Mouse (Mus musculus): Measurements from ENCODE around the gene Yes1. TPM values are rescaled to one million over a fixed set of nuclear protein-coding genes. Genes with fewer than 3 reads are reported as not detected.
"Not testable (repeated sequence)": the region's sequence is repeated elsewhere in the genome, so short reads cannot be mapped to it uniquely, and the experiment has no call there.

Yes1 gene
- total and polyA plus RNA-seq, 3 experiments: 2.0 to 4.1 (median 2.2) TPM

DNA sequence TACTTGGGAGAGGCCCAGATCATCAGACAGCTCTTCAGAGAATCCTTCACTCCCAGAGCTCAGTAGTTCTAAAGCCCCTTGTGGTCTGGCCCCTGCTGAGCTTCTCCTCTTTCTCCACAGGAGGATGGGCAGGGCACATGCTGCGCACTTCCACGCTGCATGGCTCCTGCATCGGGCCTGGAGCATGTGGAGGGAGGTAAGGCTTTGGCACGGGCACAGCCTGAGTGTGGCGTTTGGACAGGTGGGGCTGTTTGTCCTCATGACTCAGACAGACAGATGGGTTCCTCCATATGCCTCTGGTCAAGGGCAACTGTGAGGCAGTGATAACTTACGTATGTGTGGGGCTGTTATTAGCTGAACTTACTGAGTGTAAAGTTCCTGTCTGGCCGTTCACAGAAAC lies 111.3 kb downstream of the Yes1 start:
- Histone ChIP-seq H3K9me3 (replicated peaks; ENCODE audit: low read length) (no peaks in the 10 kb centered on the region), H3K4me1 (ENCODE audit: control insufficient read depth in 1 of 2, insufficient read depth in 2 of 2) (peaks cover 0 to 4% of the 10 kb centered on the region in 2 experiments; a peak in 2 of 4 replicates), H3K36me3 (replicated peaks in 1 of 2; ENCODE audit: control insufficient read depth in 1 of 2, insufficient read depth in 1 of 2, low read length in 1 of 2) (peaks cover 0 to 1% of the 10 kb centered on the region in 2 experiments), H3K27me3 (replicated peaks) (no peaks in the 10 kb centered on the region), H3K4me3 (replicated peaks in 1 of 3; ENCODE audit: low read depth in 2 of 3, low read length in 2 of 3, poor library complexity in 1 of 3) (no peak overlapping the region), H3K27ac (ENCODE audit: insufficient read depth, low read depth) (no peak overlapping the region), H3K9ac (ENCODE audit: insufficient read depth, low read depth) (no peak overlapping the region), H3K4me2 (ENCODE audit: insufficient read depth, low read depth, poor library complexity, severe bottlenecking) (no peak overlapping the region), H3K79me2 (replicated peaks; ENCODE audit: control insufficient read depth, extremely low read depth, insufficient read depth, poor library complexity, severe bottlenecking) (no peaks in the 10 kb centered on the region)
- no peak for TF ChIP-seq MYC (IDR thresholded peaks at IDR 0.05; ENCODE audit: low read depth, low read length)
- no peak for TF ChIP-seq TBP (conservative IDR thresholded peaks at IDR 0.05; ENCODE audit: low read depth, low read length)
- TF ChIP-seq USF2 (conservative IDR thresholded peaks at IDR 0.05; ENCODE audit: low read depth, low read length): no peak
- TF ChIP-seq RCOR1 (conservative IDR thresholded peaks at IDR 0.05; ENCODE audit: low read depth, low read length): no peak
- TF ChIP-seq MAFK (IDR thresholded peaks at IDR 0.05; ENCODE audit: insufficient replicate concordance, low read length): no peak
- no peak for TF ChIP-seq JUN (IDR thresholded peaks at IDR 0.05; ENCODE audit: insufficient read depth, low read depth, low read length)
- TF ChIP-seq ZKSCAN1 (IDR thresholded peaks at IDR 0.05; ENCODE audit: borderline replicate concordance, low read depth, low read length): no peak
- no peak for TF ChIP-seq GABPA (IDR thresholded peaks at IDR 0.05; ENCODE audit: insufficient replicate concordance, low read depth, low read length)
- TF ChIP-seq ZNF384 (IDR thresholded peaks at IDR 0.05; ENCODE audit: low read depth, low read length): no peak
- TF ChIP-seq TCF12 (IDR thresholded peaks at IDR 0.05; ENCODE audit: low read depth, low read length): no peak
- TF ChIP-seq UBTF (IDR thresholded peaks at IDR 0.05; ENCODE audit: low read depth, low read length): no peak
- no peak for TF ChIP-seq MXI1 (IDR thresholded peaks at IDR 0.05; ENCODE audit: low read depth, low read length)
- TF ChIP-seq CHD2 (IDR thresholded peaks at IDR 0.05; ENCODE audit: low read length): no peak
- no peak for TF ChIP-seq BHLHE40 (IDR thresholded peaks at IDR 0.05; ENCODE audit: low read depth, low read length)
- TF ChIP-seq POLR2A (IDR thresholded peaks at IDR 0.05; ENCODE audit: low read depth, low read length): no peak
- no peak for TF ChIP-seq CTCF (conservative IDR thresholded peaks at IDR 0.05 in 1 of 2, IDR thresholded peaks at IDR 0.05 in 1 of 2; ENCODE audit: low read depth in 2 of 2, low read length in 2 of 2)
- no peak for TF ChIP-seq POLR2AphosphoS2 (IDR thresholded peaks at IDR 0.05; ENCODE audit: low read depth, low read length)
- no peak for TF ChIP-seq ETS1 (conservative IDR thresholded peaks at IDR 0.05; ENCODE audit: low read depth, low read length)
- no peak for DNase-seq (ENCODE audit: extremely low read depth)
- dilution Hi-C loops (cut with MboI; ENCODE audit: extremely low pct_ligation_motif_present, extremely low pct_unique_long_range_greater_than_20kb, low sequenced_read_pairs) (no loop called here), in situ Hi-C loops (cut with MboI; ENCODE audit: low pct_ligation_motif_present, low pct_unique_long_range_greater_than_20kb, low sequenced_read_pairs) (no loop called here)

- H3K27me3 ChIP-seq (replicated peaks); H3K9me3 ChIP-seq (replicated peaks; ENCODE audit: low read length); H3K27ac ChIP-seq (ENCODE audit: insufficient read depth, low read depth); DNase-seq (ENCODE audit: extremely low read depth); H3K4me2 ChIP-seq (ENCODE audit: insufficient read depth, low read depth, poor library complexity, severe bottlenecking); in situ Hi-C loops (cut with MboI; ENCODE audit: low pct_ligation_motif_present, low pct_unique_long_range_greater_than_20kb, low sequenced_read_pairs); dilution Hi-C loops (cut with MboI; ENCODE audit: extremely low pct_ligation_motif_present, extremely low pct_unique_long_range_greater_than_20kb, low sequenced_read_pairs); H3K4me1 ChIP-seq (ENCODE audit: control insufficient read depth in 1 of 2, insufficient read depth in 2 of 2); H3K4me3 ChIP-seq (replicated peaks in 1 of 3; ENCODE audit: low read depth in 2 of 3, low read length in 2 of 3, poor library complexity in 1 of 3); H3K9ac ChIP-seq (ENCODE audit: insufficient read depth, low read depth); H3K36me3 ChIP-seq (replicated peaks in 1 of 2; ENCODE audit: control insufficient read depth in 1 of 2, insufficient read depth in 1 of 2, low read length in 1 of 2); H3K79me2 ChIP-seq (replicated peaks; ENCODE audit: control insufficient read depth, extremely low read depth, insufficient read depth, poor library complexity, severe bottlenecking): not testable (repeated sequence)
These were observed 111.7 kb downstream of the Yes1 start for GRCm38 (mm10) chr5:32722711-32723110.
